Mouse (Mus musculus) cerebellum, adult 18-20 months (tissue): Measurements from ENCODE around the gene Apcs.

Experiments
- DNase-seq, 2 experiments: peaks; one replicate each; pipeline ENCODE4 v3.0.0; 2021

Apcs gene

DNA sequence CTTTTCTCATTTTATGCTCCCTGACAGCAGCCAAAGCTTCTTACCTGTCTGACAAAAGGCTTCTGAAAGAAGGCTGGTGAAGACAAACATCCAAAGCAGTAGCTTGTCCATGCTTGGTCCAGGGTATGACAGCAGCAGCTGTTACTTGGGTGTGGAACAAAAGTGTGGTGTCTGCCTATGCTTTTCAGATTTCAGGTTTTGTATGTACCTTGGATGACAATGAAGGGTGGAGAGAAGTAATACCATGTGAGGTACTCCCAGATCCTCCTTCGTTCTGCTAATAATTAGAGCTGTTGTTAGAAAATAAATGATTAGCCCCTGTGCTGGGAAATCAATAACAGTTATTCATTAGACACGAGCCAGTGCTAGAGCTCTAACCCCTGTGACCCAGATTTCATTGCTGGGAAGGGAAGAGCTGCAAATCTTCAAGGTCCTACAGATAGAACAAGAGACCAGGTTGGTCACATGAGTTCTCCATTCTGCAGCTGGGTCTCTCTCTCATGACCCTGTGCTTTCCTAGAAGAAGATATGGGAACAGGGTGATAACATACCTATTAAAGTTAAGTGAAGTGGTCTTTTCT, at the start of gene Apcs:
Apcs (minus strand) TSS at position 265 of the 581 bp plus-strand sequence.
- no peak for DNase-seq

- no peak for DNase-seq
These were observed 37.4 kb upstream of the Apcs start for GRCm38 (mm10) chr1:172932197-172932596.

GRCm38 (mm10) chr1:172918450-172918849, 23.6 kb upstream of the Apcs start:
- no peak for DNase-seq

GRCm38 (mm10) chr1:172917115-172917514, 22.3 kb upstream of the Apcs start:
- no peak for DNase-seq

- DNase-seq = no peak
These were observed 8.5 kb upstream of the Apcs start for GRCm38 (mm10) chr1:172903313-172903712.

DNA sequence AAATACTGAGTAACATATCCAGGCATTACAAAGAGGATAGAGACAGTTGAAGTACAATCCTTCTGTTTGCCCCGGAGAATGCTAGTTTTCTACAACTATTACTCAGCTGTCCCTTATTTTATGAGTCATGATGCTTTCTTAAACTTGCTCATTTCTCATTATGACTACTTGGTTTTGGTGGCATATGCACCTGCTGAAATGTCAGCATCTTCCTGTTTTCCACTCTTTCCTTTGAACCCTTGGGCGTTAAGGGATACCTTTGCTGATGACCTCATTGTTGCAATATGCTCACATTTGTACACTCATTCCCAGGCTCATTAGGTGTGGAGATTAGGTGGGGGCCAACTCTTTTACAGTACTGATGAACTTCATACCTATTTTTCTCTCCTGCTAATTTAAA, 594 bp upstream of the Apcs start:
- no peak for DNase-seq

DNA sequence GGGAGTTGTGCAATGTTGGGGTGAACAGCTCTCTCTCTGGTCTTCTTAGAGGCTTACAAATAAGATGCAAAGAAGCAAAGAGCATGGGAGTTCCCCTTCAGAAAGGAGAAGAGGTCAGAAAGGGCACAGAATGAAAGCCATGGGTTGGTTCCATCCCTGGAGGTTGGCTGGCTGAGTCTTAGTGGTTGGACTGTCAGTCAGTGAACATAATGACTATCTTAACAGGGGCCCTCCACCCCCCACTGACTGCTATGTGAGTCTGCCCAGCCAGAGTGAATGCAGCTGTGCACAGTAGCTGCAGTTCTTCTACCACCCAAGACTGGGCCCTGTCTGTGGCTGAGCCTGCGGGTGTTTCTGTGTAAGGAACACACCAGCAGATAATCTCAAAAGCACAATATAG, 18.2 kb downstream of the Apcs start:
- no peak for DNase-seq

GRCm38 (mm10) chr1:172875265-172875664, 19.6 kb downstream of the Apcs start:
- no peak for DNase-seq

DNA sequence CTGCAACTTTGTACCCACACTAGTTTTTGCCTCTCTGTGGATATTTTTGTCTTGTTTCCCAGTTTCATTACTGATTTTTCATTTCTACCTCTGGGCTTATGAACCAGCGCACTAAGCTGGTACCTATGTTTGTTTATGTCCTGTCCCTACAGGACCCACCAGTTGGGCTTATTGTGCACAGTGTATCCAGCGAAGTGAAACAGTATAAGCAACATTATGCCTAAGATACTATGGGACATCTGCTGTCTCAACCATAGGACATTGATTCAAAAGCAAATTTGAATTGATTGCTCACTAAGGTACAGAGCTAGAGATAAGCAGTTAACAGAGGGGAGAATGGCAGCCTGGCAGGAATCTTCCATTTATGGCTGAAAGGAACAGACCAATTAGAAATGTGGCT, 46.7 kb downstream of the Apcs start:
- no peak for DNase-seq

- DNase-seq = no peak
These were observed 47.6 kb downstream of the Apcs start for GRCm38 (mm10) chr1:172847044-172847761.
